Mouse (Mus musculus): Measurements from ENCODE around the gene Pgam5. TPM values are rescaled to one million over a fixed set of nuclear protein-coding genes. Genes with fewer than 3 reads are reported as not detected.

Gene Pgam5
- 57.5 and 57.9 TPM in 2 replicates for polyA plus RNA-seq (2015; fragmentation: Nextera tagmentation; extraction: Ambion mirVana)

- Histone ChIP-seq H3K27me3 (no peaks in the 10 kb centered on the region), H3K4me1 (peaks cover 6% of the 10 kb centered on the region), H3K4me3 (peak within 1 kb of the TSS; percentile 99), H3K36me3 (peaks cover 26% of the 10 kb centered on the region), H3K9ac (peak within 1 kb of the TSS; percentile 92), H3K27ac (peak within 1 kb of the TSS; percentile 64; the same call in 1 of the 2 replicates), H3K4me2 (peak within 1 kb of the TSS; percentile 86), H3K9me3 (no peaks in the 10 kb centered on the region)
- ATAC-seq (ENCODE audit: borderline replicate concordance, extremely low read depth, low FRiP score, low TSS enrichment): peak; percentile 81
- WGBS: 2% methylated on average over 64 of the region's 66 CpGs
These were observed at the start of gene Pgam5 for GRCm38 (mm10) chr5:110269141-110270101. Gene Pgam5 (minus strand): TSS chr5:110269913.

- Histone ChIP-seq H3K9me3 (no peaks in the 10 kb centered on the region), H3K4me2 (no peak overlapping the region), H3K4me1 (no peaks in the 10 kb centered on the region), H3K36me3 (peaks cover 69% of the 10 kb centered on the region), H3K27me3 (no peaks in the 10 kb centered on the region), H3K4me3 (no peak overlapping the region), H3K27ac (no peak overlapping the region), H3K9ac (no peak overlapping the region)
- 90% methylated on average over 3 of the region's 3 CpGs for WGBS
- no peak for ATAC-seq (ENCODE audit: borderline replicate concordance, extremely low read depth, low FRiP score, low TSS enrichment)
These were observed 43.4 kb upstream of the Pgam5 start for GRCm38 (mm10) chr5:110313127-110313526.

GRCm38 (mm10) chr5:110308861-110309260 is 39.1 kb upstream of the Pgam5 start:
- H3K9me3 ChIP-seq: no peaks in the 10 kb centered on the region
- WGBS: 95% methylated on average over 7 of the region's 7 CpGs

GRCm38 (mm10) chr5:110300591-110300990 is 30.9 kb upstream of the Pgam5 start:
- peaks cover 82% of the 10 kb centered on the region for H3K36me3 ChIP-seq
- no peak overlapping the region for H3K27ac ChIP-seq
- no peaks in the 10 kb centered on the region for H3K27me3 ChIP-seq
- no peak overlapping the region for H3K4me2 ChIP-seq
- H3K4me3 ChIP-seq: no peak overlapping the region
- ATAC-seq (ENCODE audit: borderline replicate concordance, extremely low read depth, low FRiP score, low TSS enrichment): no peak
- H3K9me3 ChIP-seq: no peaks in the 10 kb centered on the region
- no peak overlapping the region for H3K9ac ChIP-seq
- 86% methylated on average over 2 of the region's 2 CpGs for WGBS
- H3K4me1 ChIP-seq: no peaks in the 10 kb centered on the region

More at GRCm38 (mm10) chr5:110308861-110309260, 39.1 kb upstream of the Pgam5 start:
- Histone ChIP-seq H3K4me2 (no peak overlapping the region), H3K4me3 (no peak overlapping the region), H3K36me3 (peaks cover 85% of the 10 kb centered on the region), H3K27ac (no peak overlapping the region), H3K9ac (no peak overlapping the region), H3K4me1 (no peaks in the 10 kb centered on the region), H3K27me3 (no peaks in the 10 kb centered on the region)
- no peak for ATAC-seq (ENCODE audit: borderline replicate concordance, extremely low read depth, low FRiP score, low TSS enrichment)

GRCm38 (mm10) chr5:110296637-110297036 is 26.9 kb upstream of the Pgam5 start:
- no peaks in the 10 kb centered on the region for H3K9me3 ChIP-seq
- no peak overlapping the region for H3K4me2 ChIP-seq
- WGBS: 65% methylated on average over 1 of the region's 1 CpGs
- H3K9ac ChIP-seq: no peak overlapping the region
- H3K27me3 ChIP-seq: no peaks in the 10 kb centered on the region
- H3K4me1 ChIP-seq: no peaks in the 10 kb centered on the region
- ATAC-seq (ENCODE audit: borderline replicate concordance, extremely low read depth, low FRiP score, low TSS enrichment): no peak
- H3K27ac ChIP-seq: no peak overlapping the region
- no peak overlapping the region for H3K4me3 ChIP-seq
- H3K36me3 ChIP-seq: peaks cover 78% of the 10 kb centered on the region

GRCm38 (mm10) chr5:110291649-110292048 is 21.9 kb upstream of the Pgam5 start:
- H3K9me3 ChIP-seq: no peaks in the 10 kb centered on the region
- no peak overlapping the region for H3K4me3 ChIP-seq
- H3K4me1 ChIP-seq: peaks cover 9% of the 10 kb centered on the region
- H3K4me2 ChIP-seq: no peak overlapping the region
- H3K9ac ChIP-seq: no peak overlapping the region
- H3K27me3 ChIP-seq: no peaks in the 10 kb centered on the region
- H3K36me3 ChIP-seq: peaks cover 60% of the 10 kb centered on the region
- H3K27ac ChIP-seq: no peak overlapping the region
- WGBS: 89% methylated on average over 1 of the region's 1 CpGs
- ATAC-seq (ENCODE audit: borderline replicate concordance, extremely low read depth, low FRiP score, low TSS enrichment): no peak

GRCm38 (mm10) chr5:110287084-110287475 is 17.4 kb upstream of the Pgam5 start:
- peak overlapping the region; percentile 93 for H3K4me2 ChIP-seq
- no peak for ATAC-seq (ENCODE audit: borderline replicate concordance, extremely low read depth, low FRiP score, low TSS enrichment)
- H3K27me3 ChIP-seq: 0 out of 2 replicates have a peak, but pooled peaks cover 5% of the 10 kb centered on the region
- WGBS: 58% methylated on average over 2 of the region's 2 CpGs
- no peak overlapping the region for H3K27ac ChIP-seq
- no peaks in the 10 kb centered on the region for H3K9me3 ChIP-seq
- H3K4me3 ChIP-seq: peak overlapping the region; percentile 76
- H3K4me1 ChIP-seq: peaks cover 15% of the 10 kb centered on the region
- peaks cover 23% of the 10 kb centered on the region for H3K36me3 ChIP-seq
- peak overlapping the region; percentile 76; the same call in 1 of the 2 replicates for H3K9ac ChIP-seq

- Histone ChIP-seq H3K9me3 (no peaks in the 10 kb centered on the region), H3K4me2 (peak overlapping the region; percentile 93), H3K4me1 (peaks cover 15% of the 10 kb centered on the region), H3K27ac (0 out of 2 replicates have a peak overlapping the region, but pooled peaks have one; percentile 26), H3K9ac (peak overlapping the region; percentile 76), H3K4me3 (peak overlapping the region; percentile 76), H3K36me3 (peaks cover 18% of the 10 kb centered on the region), H3K27me3 (0 out of 2 replicates have a peak, but pooled peaks cover 5% of the 10 kb centered on the region)
- ATAC-seq (ENCODE audit: borderline replicate concordance, extremely low read depth, low FRiP score, low TSS enrichment): peak; percentile 80
- 2% methylated on average over 26 of the region's 31 CpGs for WGBS
These were observed 16.9 kb upstream of the Pgam5 start for GRCm38 (mm10) chr5:110286446-110287083.

GRCm38 (mm10) chr5:110285770-110286445 is 16.2 kb upstream of the Pgam5 start, which contains the start of the genes Pxmp2 and Pole:
Gene Pxmp2 (minus strand): TSS chr5:110286186.
Gene Pole (plus strand): TSS chr5:110286306.
- 0 out of 2 replicates have a peak, but pooled peaks cover 5% of the 10 kb centered on the region for H3K27me3 ChIP-seq
- 0 out of 2 replicates have a peak within 1 kb of the TSS, but pooled peaks have one; percentile 42 for H3K27ac ChIP-seq
- under 1% methylated on average over 55 of the region's 64 CpGs for WGBS
- H3K36me3 ChIP-seq: peaks cover 11% of the 10 kb centered on the region
- no peaks in the 10 kb centered on the region for H3K9me3 ChIP-seq
- peak within 1 kb of the TSS; percentile 76 for H3K9ac ChIP-seq
- H3K4me3 ChIP-seq: peak within 1 kb of the TSS; percentile 76
- H3K4me2 ChIP-seq: peak within 1 kb of the TSS; percentile 93
- peak; percentile 98 for ATAC-seq (ENCODE audit: borderline replicate concordance, extremely low read depth, low FRiP score, low TSS enrichment)
- H3K4me1 ChIP-seq: peaks cover 15% of the 10 kb centered on the region

- ATAC-seq (ENCODE audit: borderline replicate concordance, extremely low read depth, low FRiP score, low TSS enrichment): no peak
- Histone ChIP-seq H3K27me3 (0 out of 2 replicates have a peak, but pooled peaks cover 5% of the 10 kb centered on the region), H3K27ac (no peak overlapping the region), H3K9me3 (no peaks in the 10 kb centered on the region), H3K36me3 (peaks cover 5% of the 10 kb centered on the region), H3K4me3 (peak overlapping the region; percentile 76), H3K4me2 (peak overlapping the region; percentile 93), H3K4me1 (peaks cover 15% of the 10 kb centered on the region), H3K9ac (0 out of 2 replicates have a peak overlapping the region, but pooled peaks have one; percentile 48)
- WGBS: 3% methylated on average over 15 of the region's 15 CpGs
These were observed 15.4 kb upstream of the Pgam5 start for GRCm38 (mm10) chr5:110285156-110285555.

- ATAC-seq (ENCODE audit: borderline replicate concordance, extremely low read depth, low FRiP score, low TSS enrichment): no peak
- Histone ChIP-seq H3K9ac (no peak overlapping the region), H3K9me3 (no peaks in the 10 kb centered on the region), H3K4me2 (peak overlapping the region; percentile 93), H3K4me3 (peak overlapping the region; percentile 76; the same call in 1 of the 2 replicates), H3K27ac (no peak overlapping the region), H3K27me3 (0 out of 2 replicates have a peak, but pooled peaks cover 5% of the 10 kb centered on the region), H3K4me1 (peaks cover 15% of the 10 kb centered on the region), H3K36me3 (peaks cover under 1% of the 10 kb centered on the region; the same call in 1 of the 2 replicates)
- WGBS: 8% methylated on average over 4 of the region's 4 CpGs
These were observed 14.8 kb upstream of the Pgam5 start for GRCm38 (mm10) chr5:110284536-110284935.
